Mouse (Mus musculus) regulatory T cell (primary cell): ENCODE results near the gene Axdnd1.
"Not testable (repeated sequence)": the region's sequence is repeated elsewhere in the genome, so short reads cannot be mapped to it uniquely, and the experiment has no call there.

Experiments used
- in situ Hi-C: fragments of 300-600 bp; cut with MboI, MseI; formaldehyde crosslinking; loops from one replicate; pipeline ENCODE4 v1.15.1; 2025; ENCODE audit warnings: high pct_unique_total_duplicates

The Axdnd1 gene

DNA sequence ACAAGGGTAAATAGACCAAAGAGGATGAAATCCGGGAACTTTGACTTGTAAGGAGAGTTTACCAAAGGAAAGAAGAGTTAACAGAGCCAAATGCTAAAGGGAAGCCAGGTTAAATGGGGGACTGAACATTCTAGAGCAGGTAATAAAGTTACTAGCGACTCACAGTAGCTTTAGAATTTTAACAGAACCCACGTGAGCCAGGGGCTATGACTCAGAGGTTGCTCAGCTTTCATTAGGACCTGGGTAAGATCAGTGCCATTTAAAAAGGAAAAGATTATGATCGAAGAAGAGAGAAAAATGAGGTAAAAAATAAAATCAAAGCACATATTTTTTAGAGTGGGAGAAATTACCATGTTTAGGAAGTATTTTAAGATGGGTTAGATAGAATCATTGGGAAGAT lies 80.1 kb downstream of the Axdnd1 start:
- in situ Hi-C loops: no loop called here

DNA sequence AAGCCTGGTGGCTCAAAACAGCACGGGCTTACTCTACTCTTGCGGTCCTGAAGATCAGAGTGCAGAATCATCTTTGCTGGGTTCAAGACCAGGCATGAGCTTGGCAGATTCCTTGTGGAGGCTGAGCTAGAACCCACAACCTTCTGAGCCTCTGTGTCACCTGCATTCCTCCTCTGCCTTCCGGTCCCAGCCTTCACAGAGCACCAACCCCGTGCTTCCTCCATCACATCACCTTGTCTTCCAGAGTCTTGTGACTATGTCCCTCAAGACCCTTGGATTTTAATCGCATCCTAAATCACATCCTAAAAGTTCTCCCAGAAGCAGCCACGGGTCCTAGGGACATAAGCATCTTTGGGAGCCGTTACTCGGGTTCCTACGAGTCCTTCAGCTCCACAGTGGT lies 97.8 kb downstream of the Axdnd1 start:
- in situ Hi-C loops: no loop called here

DNA sequence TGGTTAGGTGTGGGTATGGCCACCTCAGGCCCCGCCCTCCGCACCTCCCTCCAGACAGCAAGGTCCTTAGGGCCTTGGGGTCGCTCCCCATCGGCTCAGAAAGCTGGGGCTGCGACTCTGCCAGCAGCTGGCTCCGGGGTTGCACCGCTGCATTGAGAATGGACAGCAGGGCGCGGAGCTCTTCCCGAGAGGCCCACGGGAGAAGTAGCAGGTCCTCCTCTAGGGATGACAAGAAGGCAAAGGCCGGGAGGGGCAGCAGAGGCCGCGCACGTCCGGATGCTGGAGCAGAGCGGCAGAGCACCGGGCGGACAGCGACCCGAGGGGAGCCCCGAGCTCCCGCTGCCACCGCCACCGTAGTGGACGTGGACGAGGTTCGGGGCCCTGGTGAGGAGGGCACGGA lies 110.3 kb downstream of the Axdnd1 start, which contains the start of gene Nphs2:
Gene Nphs2 (plus strand): TSS at position 98 of the 400 bp plus-strand sequence.
- in situ Hi-C loops: no loop called here

DNA sequence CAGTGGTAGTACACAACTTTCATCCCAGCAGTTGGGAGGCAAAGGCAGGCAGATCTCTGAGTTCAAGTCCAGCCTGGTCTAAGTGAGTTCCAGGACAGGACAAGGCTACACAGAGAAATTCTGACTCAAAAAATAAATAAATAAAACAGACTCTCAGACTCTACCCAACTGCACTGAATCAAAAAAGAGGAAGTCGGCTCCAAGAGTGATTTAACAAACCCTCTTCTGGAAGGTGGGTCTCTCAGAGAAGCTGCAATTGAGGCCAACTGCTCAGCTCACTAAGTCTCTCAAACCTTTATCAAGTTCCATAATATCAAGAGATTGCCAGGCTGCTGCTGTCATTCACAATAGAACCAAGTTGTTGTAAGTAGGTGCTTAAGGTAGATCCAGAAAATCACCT lies 112.4 kb downstream of the Axdnd1 start:
- in situ Hi-C loops: no loop called here

DNA sequence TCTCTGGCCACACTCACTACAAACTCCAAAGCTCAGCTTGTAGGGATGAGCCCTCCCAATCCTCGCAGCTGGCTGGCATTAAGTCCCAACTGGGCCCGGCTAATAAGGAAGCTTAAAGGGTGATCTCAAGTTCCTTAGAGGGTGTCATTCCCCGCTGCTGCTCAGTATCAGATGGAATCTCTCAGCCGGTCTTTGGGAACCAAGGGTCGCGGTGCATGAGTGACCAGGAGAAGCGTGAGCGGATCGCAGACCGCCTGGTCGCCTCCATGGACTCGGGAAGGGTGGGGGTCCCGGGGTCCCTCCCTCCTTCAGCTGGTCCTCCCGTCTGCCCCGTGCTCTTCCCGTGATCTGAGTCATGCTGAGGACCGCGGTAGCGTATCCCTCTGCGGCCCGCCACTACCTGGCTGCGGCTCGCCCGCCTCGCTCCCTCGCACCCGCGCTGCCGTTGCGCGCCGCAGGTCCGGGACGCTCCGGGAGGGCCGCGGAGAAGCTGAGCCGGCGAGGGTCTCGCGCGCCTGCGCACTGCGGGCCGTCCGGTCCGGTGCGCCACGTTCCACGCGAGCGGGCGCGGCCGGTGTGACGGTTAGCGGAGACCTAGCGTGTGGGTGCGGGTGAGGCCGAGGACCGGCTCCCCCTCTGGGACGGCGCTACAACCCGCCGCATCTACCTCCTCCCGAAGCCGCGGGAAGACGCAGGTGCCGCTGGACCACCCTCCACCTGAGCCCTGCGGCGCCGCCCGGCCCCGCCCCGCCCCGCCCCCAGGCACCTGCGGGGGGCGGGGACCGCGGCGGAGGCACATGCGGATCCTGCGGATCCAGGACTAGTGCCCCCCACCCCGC lies 117.8 kb downstream of the Axdnd1 start, which contains the start of gene Tdrd5:
Gene Tdrd5 (minus strand): TSS at position 754 of the 839 bp plus-strand sequence.
- in situ Hi-C loops: no loop called here

DNA sequence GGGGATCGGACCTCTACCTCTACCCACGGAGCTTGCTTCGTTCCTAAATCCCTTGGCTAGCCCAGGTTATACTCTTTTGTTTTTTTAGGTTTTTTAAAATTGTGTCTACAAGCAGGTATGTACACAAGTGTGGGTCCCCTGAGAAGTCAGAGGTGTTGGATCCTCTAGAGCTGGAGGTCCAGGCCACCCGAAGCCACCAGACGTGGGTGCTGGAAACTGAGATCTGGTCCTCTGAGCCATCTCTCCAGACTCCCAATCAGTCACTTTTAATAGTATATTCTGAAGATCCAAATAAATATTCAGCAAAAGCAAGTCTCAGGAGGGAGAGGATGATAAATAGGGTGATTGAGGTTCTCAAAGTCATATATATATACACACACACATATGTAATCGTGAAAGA lies 130.9 kb downstream of the Axdnd1 start:
- in situ Hi-C loops: no loop called here

DNA sequence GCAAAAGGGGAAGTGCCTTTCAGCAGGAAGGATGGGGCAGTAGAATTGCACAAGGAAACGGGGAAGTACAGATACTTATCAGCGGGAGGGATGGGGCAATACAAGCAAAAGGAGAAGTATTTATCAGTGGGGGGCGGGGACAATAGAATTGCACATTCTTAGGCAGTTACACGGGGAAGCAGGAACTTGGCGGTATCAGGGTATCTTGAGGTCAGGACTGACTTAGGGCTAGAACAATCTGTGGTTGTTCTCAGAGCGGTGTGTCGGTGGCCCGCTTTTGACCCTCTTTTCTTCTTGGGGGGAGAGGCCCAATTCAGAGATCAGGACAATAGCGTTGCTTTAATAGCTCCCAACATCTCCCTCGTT lies 131.8 kb downstream of the Axdnd1 start:
- in situ Hi-C loops: not testable (repeated sequence)

DNA sequence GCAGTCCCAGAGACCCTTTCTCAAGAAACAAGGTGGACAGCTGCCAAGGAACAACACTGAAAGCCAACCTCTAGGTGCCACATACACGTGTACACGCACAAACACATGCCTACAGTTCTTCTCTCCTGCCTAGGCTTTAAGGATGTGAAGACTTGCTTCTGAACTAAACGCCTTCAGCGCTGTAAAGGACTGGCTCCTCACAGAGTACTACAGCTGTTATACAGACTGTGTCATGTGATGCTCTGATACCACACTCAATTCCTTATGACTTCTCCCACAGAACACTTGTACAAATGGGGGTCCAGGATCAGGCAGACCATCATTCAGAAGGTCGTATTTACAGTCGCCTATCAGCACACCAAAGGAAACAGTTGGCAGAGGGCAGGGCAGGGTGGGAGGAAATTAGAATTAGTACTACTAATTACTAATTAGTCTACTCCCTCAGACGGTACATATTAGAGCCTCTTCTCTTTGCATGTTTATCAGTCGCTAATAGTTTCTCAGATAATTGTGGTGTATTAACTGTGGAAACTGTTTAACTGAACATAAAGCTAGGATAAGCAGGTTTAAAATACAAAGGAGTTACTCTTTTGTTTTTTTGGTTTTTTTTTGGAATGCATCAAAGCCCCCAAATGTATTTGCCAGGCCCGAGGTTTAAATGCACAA lies 132.3 kb downstream of the Axdnd1 start:
- in situ Hi-C loops: no loop called here

DNA sequence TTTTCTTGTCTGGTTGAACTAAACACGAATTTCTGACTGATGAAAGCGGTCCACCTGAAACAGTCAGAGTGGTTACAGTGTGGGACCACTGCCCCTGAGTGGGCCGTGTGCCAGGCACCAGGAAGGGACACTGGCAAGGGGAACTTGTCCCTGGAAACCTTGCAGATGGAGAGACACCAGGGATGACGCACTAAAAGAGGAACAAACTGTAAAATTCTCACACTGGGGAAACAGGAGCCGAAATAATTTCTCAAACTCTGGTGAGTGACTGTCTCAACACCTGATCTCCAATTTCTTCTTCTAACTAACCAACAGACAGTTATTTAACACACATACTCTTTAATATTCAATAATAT lies 135.4 kb downstream of the Axdnd1 start:
- in situ Hi-C loops: no loop called here

DNA sequence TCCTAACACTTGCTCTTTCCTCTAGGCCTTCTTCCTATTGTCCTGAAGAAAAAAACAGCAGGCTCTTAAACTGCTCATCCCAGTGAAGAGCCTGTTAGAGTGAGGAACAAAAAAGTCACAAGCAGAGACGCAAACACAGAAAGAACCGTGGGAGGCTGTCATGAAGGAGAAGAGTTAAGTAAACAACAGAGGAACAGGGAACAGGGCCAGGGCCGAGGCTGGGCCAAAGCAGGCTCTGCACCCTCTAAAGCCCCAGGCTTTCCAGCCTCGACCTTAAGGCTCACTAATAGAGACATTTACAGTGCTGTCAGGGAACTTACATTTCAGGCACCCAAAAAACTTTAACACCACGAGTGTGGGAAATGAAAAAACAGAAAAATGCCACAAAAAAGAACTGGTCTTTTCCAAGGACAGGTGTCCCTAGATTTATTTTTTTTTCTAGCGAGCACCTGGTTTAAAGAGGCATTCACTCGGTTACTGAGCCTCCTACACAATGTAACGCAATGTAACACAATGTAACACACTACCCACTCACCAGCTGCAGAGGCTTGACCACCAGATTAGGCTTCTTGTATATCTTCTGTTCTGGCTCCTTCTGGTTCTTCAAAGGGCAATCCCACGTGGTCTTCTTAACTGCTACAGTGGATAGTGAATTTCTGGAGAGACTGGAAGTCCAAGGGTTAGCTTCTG lies 136.0 kb downstream of the Axdnd1 start:
- in situ Hi-C loops: no loop called here

DNA sequence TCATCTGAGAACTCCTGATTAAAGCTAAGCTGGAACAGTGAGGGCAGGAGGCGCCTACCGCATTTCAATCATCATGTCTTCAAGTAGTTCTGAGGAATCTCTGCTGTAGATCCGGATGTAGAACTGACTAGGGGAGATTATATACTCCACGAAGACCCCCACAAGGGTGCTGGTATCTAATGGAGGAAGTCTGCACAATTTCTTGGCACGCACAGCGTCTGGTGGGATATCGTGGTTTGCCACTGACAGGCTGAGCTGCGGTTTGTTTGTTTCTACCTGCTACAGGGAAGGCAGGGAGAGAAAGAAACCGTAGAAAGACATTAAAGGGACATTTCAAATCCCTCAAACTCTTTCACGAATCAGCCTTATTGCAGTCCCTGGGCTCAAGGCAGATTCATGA lies 136.8 kb downstream of the Axdnd1 start:
- in situ Hi-C loops: no loop called here

DNA sequence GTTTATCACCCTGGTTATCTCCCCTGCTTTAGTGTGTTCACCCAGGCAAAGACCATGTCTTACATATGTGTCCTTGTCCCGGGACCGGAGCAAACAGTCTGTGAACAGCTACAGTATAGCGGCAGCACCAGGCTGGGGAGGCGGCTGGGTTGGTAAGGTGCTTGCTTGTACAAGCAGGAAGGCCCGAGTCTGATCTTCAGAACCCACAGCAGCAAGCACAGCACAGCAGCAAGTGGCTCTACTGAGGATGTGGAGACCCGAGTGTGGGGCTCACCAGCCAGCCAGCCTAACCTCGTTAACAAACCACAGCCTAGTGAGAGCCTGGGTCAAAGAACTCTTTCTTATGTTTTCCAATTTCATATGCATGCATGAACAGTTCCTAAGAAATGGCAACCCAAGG lies 140.8 kb downstream of the Axdnd1 start:
- in situ Hi-C loops: no loop called here

DNA sequence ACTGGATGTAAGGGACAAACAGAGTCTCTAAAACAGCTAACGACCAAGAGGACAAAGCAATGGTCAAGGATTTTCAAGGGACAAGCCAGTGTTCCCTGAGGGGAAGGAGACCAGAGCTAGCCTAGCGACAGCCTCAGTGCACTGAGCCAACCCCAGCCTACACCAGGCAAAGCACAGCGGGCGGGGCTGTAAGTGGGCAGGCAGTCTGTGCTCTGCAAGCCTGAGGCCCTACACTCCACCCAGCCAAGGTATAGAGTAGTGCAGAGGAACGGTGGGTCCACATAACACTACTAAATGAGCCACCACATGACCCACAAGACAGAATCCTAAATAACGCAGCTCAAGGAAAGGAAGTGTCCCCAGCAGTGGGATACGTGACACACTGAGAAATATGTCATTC lies 147.3 kb downstream of the Axdnd1 start:
- in situ Hi-C loops: loop anchor here (25.0 kb wide), 1 partner anchor 789 kb away; no protein-coding TSS in a partner anchor
